Mouse (Mus musculus) liver, adult 2 months (tissue): ENCODE measurements around the gene Chchd6. TPM values are rescaled to one million over a fixed set of nuclear protein-coding genes. Genes with fewer than 3 reads are reported as not detected.

Experiments
- DNase-seq: peaks from one replicate; pipeline ENCODE4 v3.0.0-alpha.2; 2011; ENCODE audit warnings: low read depth, low spot score; ENCODE audit errors: extremely low read depth
- H3K27ac ChIP-seq: fragments of 200-500 bp; replicated peaks from 2 replicates; pipeline ENCODE4 v1.5.1; 2012; ENCODE audit warnings: low read depth, mild to moderate bottlenecking, control low read depth, inconsistent platforms, low read length; ENCODE audit not compliant: insufficient read depth
- H3K27me3 ChIP-seq: fragments of 200-500 bp; 2 replicates; pipeline ENCODE4 v1.6.1; 2012; ENCODE audit warnings: mild to moderate bottlenecking, moderate library complexity, low read length, inconsistent platforms; ENCODE audit not compliant: control insufficient read depth, insufficient read depth
- H3K36me3 ChIP-seq: fragments of 200-500 bp; 2 replicates; pipeline ENCODE4 v1.6.1; 2012; ENCODE audit warnings: low read length, inconsistent platforms; ENCODE audit not compliant: control insufficient read depth, insufficient read depth
- H3K4me1 ChIP-seq: fragments of 200-500 bp; 2 replicates; pipeline ENCODE4 v1.6.1; 2011; ENCODE audit warnings: low read length; ENCODE audit not compliant: control insufficient read depth, insufficient read depth
- H3K4me3 ChIP-seq: fragments of 200-500 bp; 2 replicates; pipeline ENCODE4 v1.5.1; 2011; ENCODE audit warnings: low read depth, mild to moderate bottlenecking, control low read depth, low read length, moderate library complexity; ENCODE audit not compliant: insufficient read depth
- H3K79me2 ChIP-seq: fragments of 200-500 bp; 2 replicates; pipeline ENCODE4 v1.6.1; 2012; ENCODE audit warnings: inconsistent platforms, mild to moderate bottlenecking, low read length, moderate library complexity; ENCODE audit not compliant: control insufficient read depth, insufficient read depth
- H3K9ac ChIP-seq: fragments of 200-500 bp; 2 replicates; pipeline ENCODE4 v1.6.1; 2012; ENCODE audit warnings: low read depth, mild to moderate bottlenecking, control low read depth, inconsistent platforms, low read length
- CTCF ChIP-seq: fragments of 200-500 bp; IDR thresholded peaks from 2 replicates; pipeline ENCODE4 v1.5.1; 2011; ENCODE audit warnings: low read depth, low read length, control low read depth
- POLR2A ChIP-seq: fragments of 200-500 bp; IDR thresholded peaks from 2 replicates; pipeline ENCODE4 v1.6.1; 2011; ENCODE audit warnings: low read length, control low read depth; ENCODE audit not compliant: insufficient read depth; ENCODE audit errors: extremely low read depth
- WGBS: fragments of 180-500 bp; shearing (Covaris S2); methylation state at CpG from one replicate; pipeline ENCODE4 v1.1.7; 2018; 5-methylcytosine and 5-hydroxymethylcytosine counted together
- polyA plus RNA-seq: library from polyadenylated mRNA; depleted of rRNA; stranded (reverse); fragments of >200 nt; gene quantifications from 2 replicates; pipeline ENCODE4 v1.2.3, GENCODE M21; 2012
- total RNA-seq: library from RNA; depleted of rRNA; stranded (reverse); fragments of >200 nt; gene quantifications from 2 replicates; pipeline ENCODE4 v1.2.3, GENCODE M21; 2014

The Chchd6 gene
- total and polyA plus RNA-seq, 2 experiments = 5.0 to 6.9 TPM

- H3K4me1 ChIP-seq = no peaks in the 10 kb centered on the region
- H3K79me2 ChIP-seq = no peaks in the 10 kb centered on the region
- no peaks in the 10 kb centered on the region for H3K36me3 ChIP-seq
- H3K4me3 ChIP-seq = no peak overlapping the region
- H3K9ac ChIP-seq = no peak overlapping the region
- no peak overlapping the region for H3K27ac ChIP-seq
- DNase-seq = no peak
- no peaks in the 10 kb centered on the region for H3K27me3 ChIP-seq
- no peak for TF ChIP-seq POLR2A
- TF ChIP-seq CTCF = no peak
Measured at GRCm38 (mm10) chr6:89510154-89510553, 85.3 kb downstream of the Chchd6 start.

- no peaks in the 10 kb centered on the region for H3K79me2 ChIP-seq
- 76% methylated on average over 2 of the region's 2 CpGs for WGBS
- no peak for TF ChIP-seq POLR2A
- no peak for TF ChIP-seq CTCF
- no peak overlapping the region for H3K27ac ChIP-seq
- no peak overlapping the region for H3K4me3 ChIP-seq
- no peak overlapping the region for H3K9ac ChIP-seq
- H3K27me3 ChIP-seq = no peaks in the 10 kb centered on the region
- no peaks in the 10 kb centered on the region for H3K4me1 ChIP-seq
- H3K36me3 ChIP-seq = no peaks in the 10 kb centered on the region
- DNase-seq = no peak
Measured at GRCm38 (mm10) chr6:89508725-89509124, 86.7 kb downstream of the Chchd6 start.

- Histone ChIP-seq H3K27ac (no peak overlapping the region), H3K36me3 (no peaks in the 10 kb centered on the region), H3K4me3 (no peak overlapping the region), H3K9ac (no peak overlapping the region), H3K4me1 (no peaks in the 10 kb centered on the region), H3K79me2 (no peaks in the 10 kb centered on the region), H3K27me3 (no peaks in the 10 kb centered on the region)
- no peak for DNase-seq
- TF ChIP-seq POLR2A (no peak), CTCF (no peak)
Measured at GRCm38 (mm10) chr6:89508263-89508662, 87.2 kb downstream of the Chchd6 start.

GRCm38 (mm10) chr6:89499961-89500360, 95.5 kb downstream of the Chchd6 start:
- 77% methylated on average over 1 of the region's 1 CpGs for WGBS
- Histone ChIP-seq H3K27ac (no peak overlapping the region), H3K27me3 (no peaks in the 10 kb centered on the region), H3K79me2 (no peaks in the 10 kb centered on the region), H3K4me3 (no peak overlapping the region), H3K9ac (no peak overlapping the region), H3K4me1 (no peaks in the 10 kb centered on the region), H3K36me3 (no peaks in the 10 kb centered on the region)
- no peak for DNase-seq
- no peak for TF ChIP-seq CTCF
- no peak for TF ChIP-seq POLR2A

DNA sequence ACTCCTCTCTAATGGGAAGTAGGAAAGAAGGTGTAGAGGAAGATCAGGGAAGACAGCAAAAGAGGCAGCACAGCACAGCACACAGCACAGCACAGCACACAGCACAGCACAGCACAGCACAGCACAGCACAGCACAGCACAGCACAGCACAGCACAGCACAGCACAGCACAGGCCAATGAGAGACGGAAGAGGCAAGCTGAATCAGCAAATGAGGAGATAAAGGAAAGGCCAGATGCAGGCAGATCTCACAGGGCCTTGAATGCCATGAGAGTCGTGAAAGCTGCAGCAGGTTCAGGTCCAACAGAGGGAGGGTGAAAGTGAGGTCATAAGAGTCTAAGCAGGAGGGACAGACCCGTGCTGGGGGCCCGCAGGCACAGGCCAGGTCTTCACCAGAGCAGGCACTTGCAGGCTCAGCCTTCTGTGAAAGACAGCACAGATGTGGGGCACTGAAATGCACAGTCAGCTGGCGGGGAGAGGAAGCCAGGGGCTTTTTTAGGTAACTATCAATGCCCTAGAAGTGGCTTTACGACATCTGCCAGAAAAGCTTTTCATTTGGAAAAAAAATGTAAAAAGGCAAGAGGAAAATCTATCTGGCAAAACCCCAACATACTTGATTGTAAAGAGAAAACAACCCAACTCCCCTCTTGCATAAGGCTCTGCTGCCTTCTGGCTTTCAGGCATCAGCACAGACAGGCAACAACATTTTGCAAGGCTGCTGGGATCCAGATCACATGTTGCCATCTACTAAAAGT, 96.5 kb downstream of the Chchd6 start:
- Histone ChIP-seq H3K27me3 (no peaks in the 10 kb centered on the region), H3K79me2 (no peaks in the 10 kb centered on the region), H3K4me1 (no peaks in the 10 kb centered on the region), H3K36me3 (no peaks in the 10 kb centered on the region), H3K9ac (no peak overlapping the region), H3K4me3 (no peak overlapping the region), H3K27ac (no peak overlapping the region)
- no peak for DNase-seq
- WGBS = 58% methylated on average over 6 of the region's 6 CpGs
- TF ChIP-seq CTCF = no peak
- no peak for TF ChIP-seq POLR2A

- Histone ChIP-seq H3K4me1 (peaks cover 3% of the 10 kb centered on the region), H3K9ac (no peak overlapping the region), H3K27ac (no peak overlapping the region), H3K36me3 (no peaks in the 10 kb centered on the region), H3K79me2 (no peaks in the 10 kb centered on the region), H3K27me3 (no peaks in the 10 kb centered on the region), H3K4me3 (no peak overlapping the region)
- no peak for TF ChIP-seq POLR2A
- TF ChIP-seq CTCF = no peak
- DNase-seq = no peak
- WGBS = 87% methylated on average over 1 of the region's 1 CpGs
Measured at GRCm38 (mm10) chr6:89496916-89497315, 98.5 kb downstream of the Chchd6 start.
